Mouse (Mus musculus): ENCODE results near the gene Dbh. TPM values are rescaled to one million over a fixed set of nuclear protein-coding genes. Genes with fewer than 3 reads are reported as not detected.

The Dbh gene
- polyA plus RNA-seq, 1 experiment from 2014 or later, result 0.75 TPM

- no peak overlapping the region for H3K4me3 ChIP-seq (ENCODE audit: low read depth, low read length)
- no peak overlapping the region for H3K27ac ChIP-seq (ENCODE audit: low read depth)
- 40% methylated on average over 11 of the region's 11 CpGs for WGBS
- ATAC-seq (ENCODE audit: insufficient read depth) (no peak), DNase-seq (no peak)
- H3K9me3 ChIP-seq (ENCODE audit: low read depth, low read length), result no peaks in the 10 kb centered on the region
- no peaks in the 10 kb centered on the region for H3K4me1 ChIP-seq (ENCODE audit: insufficient read depth)
- H3K27me3 ChIP-seq (ENCODE audit: insufficient read depth, low read length), result no peaks in the 10 kb centered on the region
- H3K9ac ChIP-seq, result no peak overlapping the region
- H3K36me3 ChIP-seq (ENCODE audit: insufficient read depth), result no peaks in the 10 kb centered on the region
- H3K4me2 ChIP-seq, result no peak overlapping the region
- TF ChIP-seq CTCF (IDR thresholded peaks at IDR 0.05; ENCODE audit: low read depth), result no peak
Observed at GRCm38 (mm10) chr2:27162656-27163055, 2.4 kb upstream of the Dbh start.

- no peak for ATAC-seq (ENCODE audit: insufficient read depth)
- H3K4me1 ChIP-seq (ENCODE audit: insufficient read depth), result no peaks in the 10 kb centered on the region
- TF ChIP-seq CTCF (IDR thresholded peaks at IDR 0.05; ENCODE audit: low read depth), result no peak
- 58% methylated on average over 5 of the region's 5 CpGs for WGBS
- no peak overlapping the region for H3K9ac ChIP-seq
- no peaks in the 10 kb centered on the region for H3K36me3 ChIP-seq (ENCODE audit: insufficient read depth)
- no peak overlapping the region for H3K4me2 ChIP-seq
- H3K27me3 ChIP-seq (ENCODE audit: insufficient read depth, low read length), result no peaks in the 10 kb centered on the region
- H3K9me3 ChIP-seq (ENCODE audit: low read depth, low read length), result no peaks in the 10 kb centered on the region
- H3K4me3 ChIP-seq (ENCODE audit: low read depth, low read length), result no peak overlapping the region
- no peak for DNase-seq
- no peak overlapping the region for H3K27ac ChIP-seq (ENCODE audit: low read depth)
Observed at GRCm38 (mm10) chr2:27163851-27164250, 1.2 kb upstream of the Dbh start.

- Histone ChIP-seq H3K4me1 (ENCODE audit: insufficient read depth) (no peaks in the 10 kb centered on the region), H3K27me3 (ENCODE audit: insufficient read depth, low read length) (no peaks in the 10 kb centered on the region), H3K9me3 (ENCODE audit: low read depth, low read length) (no peaks in the 10 kb centered on the region), H3K4me2 (no peak overlapping the region), H3K27ac (ENCODE audit: low read depth) (no peak overlapping the region), H3K9ac (no peak overlapping the region), H3K4me3 (ENCODE audit: low read depth, low read length) (no peak overlapping the region), H3K36me3 (ENCODE audit: insufficient read depth) (no peaks in the 10 kb centered on the region)
- no peak for DNase-seq
- 82% methylated on average over 2 of the region's 2 CpGs for WGBS
- no peak for TF ChIP-seq CTCF (IDR thresholded peaks at IDR 0.05; ENCODE audit: low read depth)
- ATAC-seq (ENCODE audit: insufficient read depth), result no peak
Observed at GRCm38 (mm10) chr2:27166074-27166473, 1.0 kb downstream of the Dbh start.

GRCm38 (mm10) chr2:27166999-27167398 lies 2.0 kb downstream of the Dbh start:
- DNase-seq, result peak; percentile 49
- ATAC-seq (ENCODE audit: insufficient read depth), result peak; percentile 52; the same call in 1 of the 2 replicates
- Histone ChIP-seq H3K27me3 (ENCODE audit: insufficient read depth, low read length) (no peaks in the 10 kb centered on the region), H3K36me3 (ENCODE audit: insufficient read depth) (no peaks in the 10 kb centered on the region), H3K27ac (ENCODE audit: low read depth) (peak overlapping the region; percentile 86), H3K9ac (no peak overlapping the region), H3K4me3 (ENCODE audit: low read depth, low read length) (no peak overlapping the region), H3K4me2 (peak overlapping the region; percentile 4; the same call in 1 of the 2 replicates), H3K9me3 (ENCODE audit: low read depth, low read length) (no peaks in the 10 kb centered on the region), H3K4me1 (ENCODE audit: insufficient read depth) (no peaks in the 10 kb centered on the region)
- TF ChIP-seq CTCF (IDR thresholded peaks at IDR 0.05; ENCODE audit: low read depth), result no peak
- WGBS, result 3% methylated on average over 2 of the region's 2 CpGs

GRCm38 (mm10) chr2:27174242-27174641 lies 9.2 kb downstream of the Dbh start:
- H3K4me2 ChIP-seq, result no peak overlapping the region
- H3K27ac ChIP-seq (ENCODE audit: low read depth), result no peak overlapping the region
- no peaks in the 10 kb centered on the region for H3K4me1 ChIP-seq (ENCODE audit: insufficient read depth)
- no peak overlapping the region for H3K4me3 ChIP-seq (ENCODE audit: low read depth, low read length)
- H3K9ac ChIP-seq, result no peak overlapping the region
- DNase-seq, result no peak
- no peak for TF ChIP-seq CTCF (IDR thresholded peaks at IDR 0.05; ENCODE audit: low read depth)
- no peaks in the 10 kb centered on the region for H3K27me3 ChIP-seq (ENCODE audit: insufficient read depth, low read length)
- H3K36me3 ChIP-seq (ENCODE audit: insufficient read depth), result no peaks in the 10 kb centered on the region
- no peak for ATAC-seq (ENCODE audit: insufficient read depth)
- no peaks in the 10 kb centered on the region for H3K9me3 ChIP-seq (ENCODE audit: low read depth, low read length)
- WGBS, result 72% methylated on average over 2 of the region's 2 CpGs

GRCm38 (mm10) chr2:27175696-27176267 lies 10.7 kb downstream of the Dbh start:
- no peak for TF ChIP-seq CTCF (IDR thresholded peaks at IDR 0.05; ENCODE audit: low read depth)
- Histone ChIP-seq H3K27ac (ENCODE audit: low read depth) (no peak overlapping the region), H3K9me3 (ENCODE audit: low read depth, low read length) (no peaks in the 10 kb centered on the region), H3K4me3 (ENCODE audit: low read depth, low read length) (no peak overlapping the region), H3K36me3 (ENCODE audit: insufficient read depth) (no peaks in the 10 kb centered on the region), H3K4me2 (no peak overlapping the region), H3K27me3 (ENCODE audit: insufficient read depth, low read length) (no peaks in the 10 kb centered on the region), H3K9ac (no peak overlapping the region), H3K4me1 (ENCODE audit: insufficient read depth) (no peaks in the 10 kb centered on the region)
- WGBS, result 58% methylated on average over 10 of the region's 10 CpGs
- DNase-seq, result peak; percentile 60
- no peak for ATAC-seq (ENCODE audit: insufficient read depth)

- no peak overlapping the region for H3K9ac ChIP-seq
Observed at GRCm38 (mm10) chr2:27179101-27179500, 14.1 kb downstream of the Dbh start.

More at GRCm38 (mm10) chr2:27179101-27179500, 14.1 kb downstream of the Dbh start:
- H3K27ac ChIP-seq (ENCODE audit: low read depth), result no peak overlapping the region
- ATAC-seq (ENCODE audit: insufficient read depth), result no peak
- no peak for TF ChIP-seq CTCF (IDR thresholded peaks at IDR 0.05; ENCODE audit: low read depth)
- H3K36me3 ChIP-seq (ENCODE audit: insufficient read depth), result no peaks in the 10 kb centered on the region
- no peak for DNase-seq
- no peaks in the 10 kb centered on the region for H3K9me3 ChIP-seq (ENCODE audit: low read depth, low read length)
- H3K4me2 ChIP-seq, result no peak overlapping the region
- H3K4me3 ChIP-seq (ENCODE audit: low read depth, low read length), result no peak overlapping the region
- peaks cover 24% of the 10 kb centered on the region for H3K4me1 ChIP-seq (ENCODE audit: insufficient read depth)
- no peaks in the 10 kb centered on the region for H3K27me3 ChIP-seq (ENCODE audit: insufficient read depth, low read length)
- 55% methylated on average over 8 of the region's 8 CpGs for WGBS
